Mouse (Mus musculus): ENCODE results near the gene Kctd18. TPM values are rescaled to one million over a fixed set of nuclear protein-coding genes. Genes with fewer than 3 reads are reported as not detected.

Gene Kctd18
- total RNA-seq, 2 experiments from 2014 or later = 9.6 to 19.9 TPM

GRCm38 (mm10) chr1:57911561-57911960 is 107.2 kb downstream of the Kctd18 start:
- ATAC-seq (replicated peaks; ENCODE audit: poor library complexity) = no peak

- ATAC-seq (replicated peaks; ENCODE audit: poor library complexity) = no peak
These were observed 112.4 kb downstream of the Kctd18 start for GRCm38 (mm10) chr1:57906312-57906711.

GRCm38 (mm10) chr1:57905912-57906311 is 112.8 kb downstream of the Kctd18 start:
- ATAC-seq (replicated peaks; ENCODE audit: poor library complexity) = no peak

Other genes starting within 250 kb of the Kctd18 start
- gene Spats2l, start 244.8 kb downstream of the Kctd18 start, total RNA-seq (2015) = not detected in 2 replicates
- gene Spats2l, start 244.8 kb downstream of the Kctd18 start, total RNA-seq (2017) = not detected in 2 replicates
- gene Sgo2a, start 23.0 kb downstream of the Kctd18 start, total RNA-seq (2015) = 43.9 and 51.0 TPM in 2 replicates
- gene Sgo2a, start 23.0 kb downstream of the Kctd18 start, total RNA-seq (2017) = 38.6 and 47.8 TPM in 2 replicates
- not detected in 2 replicates for gene Aox1, start 11.0 kb upstream of the Kctd18 start, total RNA-seq (2015)
- gene Aox1, start 11.0 kb upstream of the Kctd18 start, total RNA-seq (2017) = not detected in 2 replicates
- gene Aox3, start 94.2 kb upstream of the Kctd18 start, total RNA-seq (2015) = not detected in 2 replicates
- not detected in 2 replicates for gene Aox3, start 94.2 kb upstream of the Kctd18 start, total RNA-seq (2017)
- not detected in 2 replicates for gene Aox4, start 191.4 kb upstream of the Kctd18 start, total RNA-seq (2015)
- not detected in 2 replicates for gene Aox4, start 191.4 kb upstream of the Kctd18 start, total RNA-seq (2017)